Mouse (Mus musculus) megakaryocyte, embryonic 14.5 days (primary cell): ENCODE measurements around the gene Cyth3.

Experiments used
- FLI1 ChIP-seq: IDR thresholded peaks from 2 replicates; pipeline ENCODE4 v1.6.1; 2012; ENCODE audit warnings: low read length, inconsistent platforms, mixed read lengths
- GATA1 ChIP-seq: IDR thresholded peaks from 3 replicates; pipeline ENCODE4 v1.6.1; 2012; ENCODE audit warnings: mixed read lengths, low read length, inconsistent platforms, borderline replicate concordance

GRCm38 (mm10) chr5:143630214-143630613, 8.0 kb downstream of the Cyth3 start:
- TF ChIP-seq GATA1, result no peak
- TF ChIP-seq FLI1, result no peak
